Mouse (Mus musculus) heart, postnatal 0 days (tissue): ENCODE measurements around the gene 9530003J23Rik.
"Not testable (repeated sequence)": the region's sequence is repeated elsewhere in the genome, so short reads cannot be mapped to it uniquely, and the experiment has no call there.

Experiments
- CTCF ChIP-seq: IDR thresholded peaks from 2 replicates; pipeline ENCODE4 v1.5.1; 2016; ENCODE audit warnings: antibody characterized with exemption, control low read depth, low read depth
- EP300 ChIP-seq: IDR thresholded peaks from 2 replicates; pipeline ENCODE4 v1.6.1; 2016; ENCODE audit warnings: antibody characterized with exemption, low read depth

GRCm38 (mm10) chr10:117208787-117209186 is 29.7 kb downstream of the 9530003J23Rik start:
- TF ChIP-seq EP300, CTCF: not testable (repeated sequence)
